In genomic region chr4:143151267-143151666, GRCm38 (mm10) we compare ENCODE assay signal across 9 mouse cellular contexts.
DNase-seq lines count a peak whose midpoint lies in the region; ATAC-seq and TF ChIP-seq lines count a peak whose summit lies in the region.
"Had no signal": no experiment of that assay in that cellular context is flagged by ENCODE, and none has a peak within 500 bp of the region (broad histone marks: within the 10 kb centered on the region; RNA-seq: fewer than 3 reads in every experiment).

No protein-coding gene starts in this region.

- intact Hi-C loops in gastrocnemius, adult 2 months (cut with DNase I) = no loop called here

- DNase-seq in gastrocnemius, adult 2 months = peak; percentile 46
- DNase-seq in gastrocnemius, postnatal 25 days = no peak
- peak; percentile 24 for DNase-seq in ovary, postnatal 36 days (ENCODE audit: low spot score)
- no peak for DNase-seq in ovary, postnatal 10 days (ENCODE audit: low spot score)
- peak; percentile 22 for DNase-seq in embryo, embryonic 9.5 days (ENCODE audit: extremely low spot score)
- DNase-seq in MN1 (ENCODE audit: low spot score) = no peak
- DNase-seq in heart, adult 9 months (ENCODE audit: low spot score in 2 of 2) = no peak

- no peak overlapping the region for H3K4me3 ChIP-seq in gastrocnemius, adult 2 months
- H3K4me3 ChIP-seq: hindbrain, embryonic 15.5 days had no signal

- no peak overlapping the region for H3K27ac ChIP-seq in gastrocnemius, adult 2 months
- H3K27ac ChIP-seq: hindbrain, embryonic 15.5 days had no signal

- peak; percentile 64 for TF ChIP-seq CTCF in gastrocnemius, adult 2 months (IDR thresholded peaks at IDR 0.05)

- peak; percentile 79 for ATAC-seq in megakaryocyte, adult 5-6 weeks (ENCODE audit: poor library complexity, severe bottlenecking)

Comparison
In these comparisons a context has a peak if more than half of its experiments do, and no peak if none do; other contexts are left out.
1. DNase-seq: peak in gastrocnemius, adult 2 months (single experiment), ovary, postnatal 36 days (single experiment) and embryo, embryonic 9.5 days (single experiment); none in gastrocnemius, postnatal 25 days (single experiment), ovary, postnatal 10 days (single experiment), MN1 (single experiment) and heart, adult 9 months (0 of 2).